Mouse (Mus musculus) limb, embryonic 13.5 days (tissue): ENCODE measurements around the gene Bad. TPM values are rescaled to one million over a fixed set of nuclear protein-coding genes. Genes with fewer than 3 reads are reported as not detected.

Experiments used
- ATAC-seq: fragments of 200-750 bp; cut with Nextera tagmentation; 2 replicates; pipeline ENCODE4 v1.8.0; 2017; ENCODE audit warnings: low read depth, moderate number of reproducible peaks, moderate TSS enrichment; ENCODE audit not compliant: low FRiP score
- H3K27ac ChIP-seq: fragments of 300-500 bp; sonication (generic); 2 replicates; pipeline ENCODE4 v1.5.1; 2015; ENCODE audit warnings: inconsistent platforms, mild to moderate bottlenecking, moderate library complexity
- H3K27me3 ChIP-seq: fragments of 300-500 bp; sonication (generic); 2 replicates; pipeline ENCODE4 v1.6.1; 2015; ENCODE audit warnings: mild to moderate bottlenecking, inconsistent platforms
- H3K36me3 ChIP-seq: fragments of 300-500 bp; sonication (generic); 2 replicates; pipeline ENCODE4 v1.6.1; 2015; ENCODE audit warnings: inconsistent platforms, mild to moderate bottlenecking, moderate library complexity
- H3K4me1 ChIP-seq: fragments of 300-500 bp; sonication (generic); 2 replicates; pipeline ENCODE4 v1.6.1; 2015; ENCODE audit warnings: inconsistent platforms
- H3K4me2 ChIP-seq: fragments of 300-500 bp; sonication (generic); replicated peaks from 2 replicates; pipeline ENCODE4 v1.6.1; 2015; ENCODE audit warnings: inconsistent platforms, mild to moderate bottlenecking, moderate library complexity
- H3K4me3 ChIP-seq: fragments of 300-500 bp; sonication (generic); 2 replicates; pipeline ENCODE4 v1.5.1; 2015; ENCODE audit warnings: moderate library complexity, mild to moderate bottlenecking, inconsistent platforms
- H3K9ac ChIP-seq: fragments of 300-500 bp; sonication (generic); 2 replicates; pipeline ENCODE4 v1.6.1; 2015; ENCODE audit warnings: mild to moderate bottlenecking, inconsistent platforms
- H3K9me3 ChIP-seq: fragments of 300-500 bp; sonication (generic); 2 replicates; pipeline ENCODE4 v1.6.1; 2016; ENCODE audit warnings: inconsistent platforms
- WGBS: fragments of 180-500 bp; shearing (Covaris S2); methylation state at CpG from one replicate; pipeline ENCODE4 v1.1.7; 2015; 5-methylcytosine and 5-hydroxymethylcytosine counted together
- polyA plus RNA-seq: library from polyadenylated mRNA; unstranded; fragments of >200 nt; fragmentation: Nextera tagmentation; extraction: Ambion mirVana; gene quantifications from 2 replicates; pipeline ENCODE4 v1.2.1, GENCODE M21; 2015

The Bad gene
- polyA plus RNA-seq, 1 experiment from 2014 or later = 73.4 TPM

- H3K4me3 ChIP-seq = 0 out of 2 replicates have a peak overlapping the region, but pooled peaks have one; percentile 31
- no peaks in the 10 kb centered on the region for H3K36me3 ChIP-seq
Observed at GRCm38 (mm10) chr19:6928080-6928479, 13.6 kb upstream of the Bad start.

DNA sequence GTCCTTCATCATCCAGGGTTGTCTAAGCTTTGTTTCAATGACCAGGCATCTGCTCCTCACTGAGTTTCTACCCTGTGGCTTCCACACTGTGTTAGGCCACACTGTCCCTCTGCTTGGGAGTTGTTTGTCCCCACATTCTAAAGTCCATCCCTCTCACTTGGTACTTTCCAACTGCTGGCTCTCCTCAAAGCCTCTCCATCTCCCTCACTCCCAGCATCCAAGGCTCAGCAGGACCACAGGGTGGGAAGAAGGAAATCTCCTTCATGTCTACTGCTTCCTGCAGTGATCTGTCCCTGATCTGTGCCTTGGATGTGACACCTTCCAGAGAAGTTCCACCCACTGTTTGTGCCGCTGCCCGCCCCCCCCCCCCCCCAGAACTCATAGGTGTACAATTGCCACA is 10.7 kb upstream of the Bad start:
- Histone ChIP-seq H3K9ac (no peak overlapping the region), H3K4me2 (no peak overlapping the region), H3K4me1 (peaks cover 21% of the 10 kb centered on the region), H3K9me3 (no peaks in the 10 kb centered on the region), H3K4me3 (no peak overlapping the region), H3K36me3 (no peaks in the 10 kb centered on the region), H3K27me3 (peaks cover 98% of the 10 kb centered on the region), H3K27ac (no peak overlapping the region)
- ATAC-seq = no peak
- WGBS = no CpG with 5 or more reads among the region's 2 CpGs

More at GRCm38 (mm10) chr19:6928080-6928479, 13.6 kb upstream of the Bad start:
- Histone ChIP-seq H3K9me3 (no peaks in the 10 kb centered on the region), H3K4me1 (peaks cover 24% of the 10 kb centered on the region), H3K27me3 (peaks cover 98% of the 10 kb centered on the region), H3K27ac (no peak overlapping the region), H3K9ac (no peak overlapping the region), H3K4me2 (peak overlapping the region; percentile 54)
- 9% methylated on average over 8 of the region's 9 CpGs for WGBS
- ATAC-seq = no peak

GRCm38 (mm10) chr19:6932018-6932417 is 9.6 kb upstream of the Bad start:
- no peak overlapping the region for H3K9ac ChIP-seq
- H3K4me3 ChIP-seq = no peak overlapping the region
- H3K27ac ChIP-seq = no peak overlapping the region
- no peaks in the 10 kb centered on the region for H3K36me3 ChIP-seq
- H3K4me2 ChIP-seq = no peak overlapping the region
- H3K4me1 ChIP-seq = peaks cover 14% of the 10 kb centered on the region
- H3K27me3 ChIP-seq = peaks cover 96% of the 10 kb centered on the region
- no peak for ATAC-seq
- 58% methylated on average over 1 of the region's 1 CpGs for WGBS
- H3K9me3 ChIP-seq = no peaks in the 10 kb centered on the region

DNA sequence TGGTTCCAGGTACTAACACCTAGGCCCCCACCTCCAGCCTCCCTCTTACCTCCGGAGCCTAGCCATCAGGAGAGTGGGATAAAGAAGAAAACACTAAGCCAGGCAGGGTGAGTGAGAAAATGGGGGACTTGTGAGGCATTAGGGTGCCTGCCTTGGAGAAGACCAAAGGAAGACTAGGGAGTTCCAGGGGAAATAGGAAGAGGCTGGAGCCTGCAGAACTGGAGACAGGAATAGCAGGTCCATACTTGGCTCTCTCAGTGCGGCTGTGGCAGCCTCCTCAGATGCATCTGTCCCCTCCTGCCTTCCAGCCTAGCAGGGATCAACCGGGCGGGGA is 8.6 kb upstream of the Bad start:
- Histone ChIP-seq H3K4me1 (peaks cover 11% of the 10 kb centered on the region), H3K4me3 (peak overlapping the region; percentile 44; the same call in 1 of the 2 replicates), H3K27me3 (peaks cover 90% of the 10 kb centered on the region), H3K9me3 (no peaks in the 10 kb centered on the region), H3K27ac (no peak overlapping the region), H3K4me2 (peak overlapping the region; percentile 73), H3K9ac (no peak overlapping the region), H3K36me3 (no peaks in the 10 kb centered on the region)
- ATAC-seq = no peak
- WGBS = 14% methylated on average over 4 of the region's 4 CpGs

GRCm38 (mm10) chr19:6933436-6934194 is 8.0 kb upstream of the Bad start:
- peak; percentile 34; the same call in 1 of the 2 replicates for ATAC-seq
- H3K4me2 ChIP-seq = peak overlapping the region; percentile 73
- H3K27ac ChIP-seq = no peak overlapping the region
- 5% methylated on average over 58 of the region's 58 CpGs for WGBS
- no peaks in the 10 kb centered on the region for H3K36me3 ChIP-seq
- H3K4me3 ChIP-seq = peak overlapping the region; percentile 44
- H3K9me3 ChIP-seq = no peaks in the 10 kb centered on the region
- peaks cover 11% of the 10 kb centered on the region for H3K4me1 ChIP-seq
- peak overlapping the region; percentile 58 for H3K9ac ChIP-seq
- peaks cover 85% of the 10 kb centered on the region for H3K27me3 ChIP-seq

GRCm38 (mm10) chr19:6934195-6934977 is 7.3 kb upstream of the Bad start, which contains the start of gene Kcnk4:
Gene Kcnk4 (minus strand): TSS chr19:6934515.
- no peak for ATAC-seq
- Histone ChIP-seq H3K4me1 (peaks cover 11% of the 10 kb centered on the region), H3K36me3 (no peaks in the 10 kb centered on the region), H3K4me2 (peak within 1 kb of the TSS; percentile 73), H3K9ac (peak within 1 kb of the TSS; percentile 58), H3K27ac (no peak within 1 kb of the TSS), H3K4me3 (peak within 1 kb of the TSS; percentile 44), H3K9me3 (no peaks in the 10 kb centered on the region), H3K27me3 (peaks cover 77% of the 10 kb centered on the region)
- 12% methylated on average over 23 of the region's 23 CpGs for WGBS

GRCm38 (mm10) chr19:6936299-6936698 is 5.4 kb upstream of the Bad start:
- WGBS = 15% methylated on average over 3 of the region's 3 CpGs

DNA sequence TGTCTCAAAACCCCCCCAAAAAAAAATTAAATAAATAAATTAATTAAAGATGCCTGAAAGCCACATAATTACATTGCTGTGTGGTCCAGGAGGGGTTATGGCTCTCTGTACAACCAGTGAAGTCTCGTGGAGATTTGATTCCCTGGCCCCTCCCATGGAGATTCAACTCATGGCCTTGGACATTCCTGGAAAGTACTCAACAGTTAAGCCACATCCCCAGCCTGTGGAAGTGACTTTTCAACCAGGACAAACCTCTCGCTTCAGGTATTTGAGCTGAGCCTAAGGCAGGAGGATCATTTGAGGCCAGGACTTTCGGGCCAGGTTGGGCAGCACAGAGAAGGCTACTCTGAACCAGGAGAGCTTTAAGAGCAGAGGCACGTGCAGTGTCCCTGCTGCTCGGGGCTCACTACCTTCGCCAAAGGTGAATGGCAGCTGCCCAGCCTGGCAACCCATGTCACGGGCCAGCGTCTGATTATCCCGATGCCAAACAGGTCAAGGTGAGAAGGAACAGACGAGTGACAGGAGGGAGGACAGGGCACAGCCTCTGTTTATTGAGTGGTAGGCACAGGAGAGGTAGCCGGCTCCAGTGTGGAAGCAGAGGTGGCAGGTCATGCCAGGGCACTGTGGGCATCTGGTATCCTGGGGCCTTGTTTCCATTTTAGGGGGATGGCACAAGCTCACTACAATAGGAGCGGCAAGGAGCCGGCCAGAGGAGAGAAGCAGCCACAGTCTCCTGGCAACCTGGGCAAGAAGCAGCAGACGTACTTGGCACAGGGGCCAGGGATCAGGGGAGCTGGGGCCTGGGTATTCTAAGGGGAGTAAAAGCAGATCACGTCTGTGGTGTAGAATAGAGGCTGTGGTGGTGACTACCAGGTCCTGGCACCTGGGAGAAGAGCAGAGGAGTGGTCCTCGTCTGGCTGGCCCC is 3.9 kb upstream of the Bad start:
- H3K4me1 ChIP-seq = peaks cover 28% of the 10 kb centered on the region
- no peaks in the 10 kb centered on the region for H3K36me3 ChIP-seq
- no peaks in the 10 kb centered on the region for H3K9me3 ChIP-seq
- WGBS = 78% methylated on average over 16 of the region's 16 CpGs
- H3K27me3 ChIP-seq = peaks cover 44% of the 10 kb centered on the region
- H3K27ac ChIP-seq = no peak overlapping the region
- H3K4me3 ChIP-seq = no peak overlapping the region
- no peak for ATAC-seq
- no peak overlapping the region for H3K4me2 ChIP-seq
- no peak overlapping the region for H3K9ac ChIP-seq

More at GRCm38 (mm10) chr19:6936299-6936698, 5.4 kb upstream of the Bad start:
- no peak overlapping the region for H3K27ac ChIP-seq
- no peak overlapping the region for H3K9ac ChIP-seq
- no peak for ATAC-seq
- H3K4me3 ChIP-seq = no peak overlapping the region
- H3K27me3 ChIP-seq = peaks cover 59% of the 10 kb centered on the region
- no peaks in the 10 kb centered on the region for H3K36me3 ChIP-seq
- H3K4me1 ChIP-seq = peaks cover 25% of the 10 kb centered on the region
- no peaks in the 10 kb centered on the region for H3K9me3 ChIP-seq
- no peak overlapping the region for H3K4me2 ChIP-seq

GRCm38 (mm10) chr19:6939106-6940002 is 2.3 kb upstream of the Bad start:
- ATAC-seq = no peak
- no peaks in the 10 kb centered on the region for H3K36me3 ChIP-seq
- no peak overlapping the region for H3K4me3 ChIP-seq
- peaks cover 24% of the 10 kb centered on the region for H3K4me1 ChIP-seq
- no peak overlapping the region for H3K9ac ChIP-seq
- no peaks in the 10 kb centered on the region for H3K9me3 ChIP-seq
- no peak overlapping the region for H3K27ac ChIP-seq
- peaks cover 29% of the 10 kb centered on the region for H3K27me3 ChIP-seq
- 89% methylated on average over 20 of the region's 20 CpGs for WGBS
- peak overlapping the region; percentile 98; the same call in 1 of the 2 replicates for H3K4me2 ChIP-seq

DNA sequence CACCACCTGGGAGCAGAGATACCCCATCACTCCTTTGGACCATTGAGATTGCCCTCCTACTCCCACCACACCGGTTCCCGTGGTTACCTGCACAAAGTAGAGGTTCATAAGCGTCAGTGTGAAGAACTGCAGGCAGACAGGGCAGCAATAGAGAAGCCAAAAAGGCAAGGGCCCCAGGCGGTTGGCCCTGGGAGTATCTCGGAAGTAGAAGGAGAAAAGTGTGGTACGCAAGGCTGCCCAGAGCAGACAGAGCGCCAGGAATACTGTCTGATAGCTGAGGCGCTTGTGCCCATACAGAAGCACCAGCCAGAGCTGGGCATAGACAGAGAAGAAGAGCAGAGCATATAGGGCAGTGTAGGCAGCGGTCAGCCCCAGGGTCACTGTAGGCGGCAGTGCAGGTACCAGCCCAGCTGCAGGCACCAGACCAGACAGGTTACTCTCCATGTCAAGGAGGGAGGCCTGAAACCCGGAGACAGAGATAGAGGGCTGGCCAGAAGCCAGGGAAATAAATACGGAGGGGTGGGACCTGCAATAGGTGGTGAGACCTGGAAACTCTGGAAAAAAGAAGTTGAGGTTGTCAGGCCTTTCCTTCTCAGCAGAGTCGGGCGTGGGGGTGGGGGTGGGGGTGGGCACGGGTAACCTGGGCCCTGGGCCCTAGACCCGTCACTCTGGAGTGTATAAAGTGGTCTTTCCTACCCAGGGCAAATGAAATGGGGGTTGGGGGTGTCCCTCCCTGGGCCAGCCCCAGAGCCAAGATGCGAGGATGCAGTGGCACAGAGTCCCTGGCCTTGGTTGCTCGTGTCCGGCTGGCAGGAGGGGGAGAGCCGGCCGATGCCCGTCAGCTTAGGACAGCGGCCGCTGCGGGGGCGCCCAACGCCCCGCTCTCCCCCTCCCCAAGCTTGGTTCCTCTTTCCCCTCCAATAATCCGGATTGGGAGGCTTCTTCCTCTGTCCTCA is 987 bp upstream of the Bad start:
- Histone ChIP-seq H3K36me3 (peaks cover 5% of the 10 kb centered on the region; the same call in 1 of the 2 replicates), H3K4me3 (peak overlapping the region; percentile 70), H3K27me3 (peaks cover 16% of the 10 kb centered on the region), H3K27ac (no peak overlapping the region), H3K9ac (peak overlapping the region; percentile 89), H3K4me2 (peak overlapping the region; percentile 98), H3K4me1 (peaks cover 24% of the 10 kb centered on the region), H3K9me3 (no peaks in the 10 kb centered on the region)
- 22% methylated on average over 28 of the region's 29 CpGs for WGBS
- peak; percentile 2; the same call in 1 of the 2 replicates for ATAC-seq
